Mouse (Mus musculus) C2C12 (cell line): ENCODE measurements around the gene Tmem14c. TPM values are rescaled to one million over a fixed set of nuclear protein-coding genes. Genes with fewer than 3 reads are reported as not detected.

Source experiments
- H3K27me3 ChIP-seq: one replicate; pipeline ENCODE4 v1.6.1; 2011; ENCODE audit not compliant: control insufficient read depth, insufficient read depth, insufficient read length
- H3K36me3 ChIP-seq: one replicate; pipeline ENCODE4 v1.6.1; 2011; ENCODE audit not compliant: control insufficient read depth, insufficient read depth
- H3K4me3 ChIP-seq: one replicate; pipeline ENCODE4 v1.5.1; 2011; ENCODE audit warnings: mild to moderate bottlenecking, control low read depth; ENCODE audit not compliant: poor library complexity, insufficient read depth, severe bottlenecking
- H3K79me2 ChIP-seq: one replicate; pipeline ENCODE4 v1.6.1; 2011; ENCODE audit not compliant: control insufficient read depth, insufficient read depth
- H3K79me3 ChIP-seq: one replicate; pipeline ENCODE4 v1.6.1; 2011; ENCODE audit warnings: low read depth, control low read depth
- H3ac ChIP-seq: one replicate; pipeline ENCODE3; 2011; ENCODE audit warnings: low read depth; ENCODE audit not compliant: control insufficient read depth, insufficient read length
- CEBPB ChIP-seq: IDR thresholded peaks from one replicate; pipeline ENCODE4 v1.6.1; 2011; ENCODE audit warnings: low read depth, mild to moderate bottlenecking, control low read depth, moderate library complexity
- CTCF ChIP-seq: IDR thresholded peaks from one replicate; pipeline ENCODE4 v1.5.1; 2011; ENCODE audit not compliant: control insufficient read depth, insufficient read depth, insufficient read length
- FOSL1 ChIP-seq: IDR thresholded peaks from one replicate; pipeline ENCODE4 v1.8.0; 2011; ENCODE audit warnings: mild to moderate bottlenecking, low read length; ENCODE audit not compliant: poor library complexity, insufficient read depth, severe bottlenecking
- MAX ChIP-seq: IDR thresholded peaks from one replicate; pipeline ENCODE4 v1.6.1; 2011; ENCODE audit warnings: mild to moderate bottlenecking, control low read depth
- MYOD1 ChIP-seq: IDR thresholded peaks from one replicate; pipeline ENCODE4 v1.6.1; 2011; ENCODE audit warnings: low read depth; ENCODE audit not compliant: control insufficient read depth, insufficient read length
- MYOG ChIP-seq: IDR thresholded peaks from one replicate; pipeline ENCODE4 v1.6.1; 2011; ENCODE audit not compliant: control insufficient read depth, insufficient read length; ENCODE audit errors: extremely low read depth
- USF1 ChIP-seq: IDR thresholded peaks from one replicate; pipeline ENCODE4 v1.6.1; 2011; ENCODE audit warnings: low read depth, mild to moderate bottlenecking, control low read depth, moderate library complexity
- polyA plus RNA-seq: library from polyadenylated mRNA; unstranded; fragments of >200 nt; fragmentation: generic; extraction: Trizol; gene quantifications from one replicate; pipeline ENCODE4 v1.2.1, GENCODE M21; 2012; ENCODE audit warnings: missing spikeins

Gene Tmem14c
- polyA plus RNA-seq, 1 experiment = 203 TPM

DNA sequence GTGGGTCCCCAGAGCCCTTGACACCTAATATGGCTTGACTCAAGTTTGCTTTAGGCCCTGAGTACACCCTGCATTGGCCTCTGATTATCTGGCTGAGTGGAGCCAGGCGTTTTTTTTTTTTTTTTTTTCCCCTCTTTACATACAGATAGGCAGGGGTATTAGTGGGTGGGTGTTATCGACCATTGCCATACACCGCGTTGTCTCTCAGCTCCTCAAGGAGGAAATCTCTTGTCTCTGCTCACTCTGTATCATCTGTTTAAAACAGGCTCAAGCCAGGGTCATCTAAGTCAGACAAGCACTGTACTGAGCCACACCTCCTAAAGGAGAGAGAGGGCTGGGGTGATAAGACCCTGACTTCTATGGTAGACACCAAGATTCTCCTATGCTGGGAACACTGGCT lies 1.7 kb downstream of the Tmem14c start:
- Histone ChIP-seq H3K36me3 (peaks cover 38% of the 10 kb centered on the region), H3K27me3 (no peaks in the 10 kb centered on the region), H3K79me2 (peaks cover 28% of the 10 kb centered on the region), H3K4me3 (no peak overlapping the region), H3K79me3 (peaks cover 14% of the 10 kb centered on the region), H3ac (no peak overlapping the region)
- TF ChIP-seq MAX = no peak
- no peak for TF ChIP-seq CEBPB
- no peak for TF ChIP-seq MYOD1

DNA sequence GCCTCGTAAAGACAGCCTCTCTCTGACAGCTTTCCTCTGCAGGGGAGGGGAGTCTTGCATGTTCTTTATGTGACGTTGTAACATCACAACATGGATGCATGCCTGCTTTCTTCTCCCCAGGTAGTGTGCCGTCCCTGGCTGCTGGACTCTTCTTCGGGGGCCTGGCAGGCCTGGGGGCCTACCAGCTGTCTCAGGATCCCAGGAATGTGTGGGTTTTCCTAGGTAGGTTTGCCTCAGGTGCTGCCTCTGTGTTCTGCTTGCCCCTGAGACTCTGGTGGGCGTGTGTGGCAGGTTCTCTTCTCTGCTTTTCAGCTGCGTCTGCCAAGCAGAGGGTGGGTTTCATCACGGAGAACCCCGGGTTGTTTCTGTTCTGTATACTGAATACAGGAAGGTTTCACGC lies 2.1 kb downstream of the Tmem14c start:
- Histone ChIP-seq H3K27me3 (no peaks in the 10 kb centered on the region), H3K79me3 (peaks cover 14% of the 10 kb centered on the region), H3K4me3 (no peak overlapping the region), H3K79me2 (peaks cover 28% of the 10 kb centered on the region), H3K36me3 (peaks cover 34% of the 10 kb centered on the region), H3ac (no peak overlapping the region)
- no peak for TF ChIP-seq FOSL1
- no peak for TF ChIP-seq CTCF
- TF ChIP-seq MYOG = no peak
- no peak for TF ChIP-seq CEBPB
- TF ChIP-seq MAX = no peak
- TF ChIP-seq USF1 = no peak
- no peak for TF ChIP-seq MYOD1

DNA sequence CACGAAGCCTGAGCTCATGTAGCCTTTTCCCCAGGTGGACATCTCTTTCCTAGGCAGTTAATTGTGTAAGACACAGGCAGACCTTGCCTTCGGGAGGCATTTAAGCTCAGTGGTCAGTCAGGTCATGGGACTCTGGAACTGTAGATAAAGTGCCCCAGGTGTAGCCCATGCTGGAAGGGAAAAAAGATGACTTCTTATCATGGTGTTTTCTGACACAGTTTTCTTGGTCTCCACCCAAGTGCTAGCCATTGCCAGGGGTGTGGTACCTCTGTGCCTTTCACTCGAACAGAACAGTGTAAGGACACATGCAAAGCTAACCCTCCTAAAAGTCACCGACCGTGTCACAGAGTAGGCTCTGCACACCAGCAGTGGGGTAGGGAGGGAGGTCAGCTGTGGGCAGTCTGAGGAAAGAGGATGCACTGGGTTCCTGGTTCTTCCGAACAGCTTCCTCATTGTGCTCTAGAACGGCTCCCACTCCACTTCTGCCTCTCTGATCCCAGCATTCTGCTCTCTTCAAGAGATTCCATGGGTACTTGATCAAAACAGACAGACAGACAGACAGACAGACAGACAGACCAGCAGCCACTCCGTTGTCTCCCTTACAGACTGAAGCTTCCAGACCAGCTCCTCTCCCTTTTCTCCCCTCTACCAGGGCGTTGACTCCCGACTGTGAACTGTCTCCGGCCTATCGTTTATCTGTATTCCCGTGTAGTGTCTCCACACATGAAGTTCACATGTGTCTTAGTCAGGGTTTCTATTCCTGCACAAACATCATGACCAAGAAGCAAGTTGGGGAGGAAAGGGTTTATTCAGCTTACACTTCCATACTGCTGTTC lies 2.9 kb downstream of the Tmem14c start:
- Histone ChIP-seq H3ac (no peak overlapping the region), H3K79me2 (peaks cover 28% of the 10 kb centered on the region), H3K27me3 (no peaks in the 10 kb centered on the region), H3K79me3 (peaks cover 14% of the 10 kb centered on the region), H3K4me3 (no peak overlapping the region), H3K36me3 (peaks cover 33% of the 10 kb centered on the region)
- no peak for TF ChIP-seq CEBPB
- no peak for TF ChIP-seq MYOD1
- TF ChIP-seq USF1 = no peak
- no peak for TF ChIP-seq FOSL1
- no peak for TF ChIP-seq MYOG
- no peak for TF ChIP-seq CTCF
- TF ChIP-seq MAX = no peak

DNA sequence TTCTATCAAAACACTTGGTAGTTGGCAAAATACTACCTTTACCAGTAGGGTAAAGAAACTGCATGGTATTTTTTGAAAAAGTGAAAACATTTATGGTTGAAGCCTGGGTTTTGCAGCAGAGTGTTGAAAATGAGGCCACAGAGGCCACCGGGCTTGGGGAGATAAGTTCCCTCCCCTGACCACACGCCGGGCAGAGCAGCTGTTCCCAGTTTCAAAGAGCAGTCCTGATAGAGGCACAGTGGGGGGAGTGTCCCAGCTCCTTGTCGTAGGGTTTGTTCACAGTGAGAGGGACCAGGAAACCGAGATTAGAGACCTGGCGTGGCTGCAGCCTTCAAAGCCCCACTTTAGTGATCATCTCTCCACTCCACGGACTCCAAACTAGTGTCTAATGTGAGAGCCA lies 4.4 kb downstream of the Tmem14c start:
- Histone ChIP-seq H3K79me3 (peaks cover 14% of the 10 kb centered on the region), H3ac (no peak overlapping the region), H3K79me2 (peaks cover 28% of the 10 kb centered on the region), H3K36me3 (peaks cover 29% of the 10 kb centered on the region), H3K27me3 (no peaks in the 10 kb centered on the region), H3K4me3 (no peak overlapping the region)
- no peak for TF ChIP-seq CEBPB
- TF ChIP-seq MYOD1 = no peak
- TF ChIP-seq FOSL1 = no peak
- TF ChIP-seq USF1 = no peak
- TF ChIP-seq MAX = no peak
- TF ChIP-seq CTCF = no peak
- TF ChIP-seq MYOG = no peak

DNA sequence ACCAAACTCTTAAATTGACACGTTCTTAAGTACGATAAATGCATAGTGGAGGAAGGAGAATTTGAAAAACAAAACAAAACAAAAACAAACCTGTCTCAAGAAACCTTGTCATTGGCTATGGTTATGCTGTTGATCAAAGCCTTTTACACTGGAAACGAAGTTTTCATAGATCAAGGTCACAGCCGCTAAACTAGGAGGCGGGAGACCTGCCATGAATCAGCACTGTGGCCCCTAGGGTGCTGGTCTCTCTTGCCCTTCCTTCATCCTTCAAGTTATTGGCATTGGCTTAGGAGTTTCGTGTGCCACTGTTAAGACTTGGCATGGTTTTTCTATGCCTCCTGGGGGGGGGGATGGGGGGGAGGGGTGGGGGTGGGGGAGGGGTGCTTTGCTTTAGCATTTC lies 5.5 kb downstream of the Tmem14c start:
- Histone ChIP-seq H3K79me2 (peaks cover 24% of the 10 kb centered on the region), H3K36me3 (peaks cover 29% of the 10 kb centered on the region), H3K27me3 (no peaks in the 10 kb centered on the region), H3K4me3 (no peak overlapping the region), H3ac (no peak overlapping the region), H3K79me3 (peaks cover 11% of the 10 kb centered on the region)
- TF ChIP-seq CTCF (no peak), USF1 (no peak), MYOD1 (no peak), MYOG (no peak), FOSL1 (no peak), MAX (no peak), CEBPB (no peak)

DNA sequence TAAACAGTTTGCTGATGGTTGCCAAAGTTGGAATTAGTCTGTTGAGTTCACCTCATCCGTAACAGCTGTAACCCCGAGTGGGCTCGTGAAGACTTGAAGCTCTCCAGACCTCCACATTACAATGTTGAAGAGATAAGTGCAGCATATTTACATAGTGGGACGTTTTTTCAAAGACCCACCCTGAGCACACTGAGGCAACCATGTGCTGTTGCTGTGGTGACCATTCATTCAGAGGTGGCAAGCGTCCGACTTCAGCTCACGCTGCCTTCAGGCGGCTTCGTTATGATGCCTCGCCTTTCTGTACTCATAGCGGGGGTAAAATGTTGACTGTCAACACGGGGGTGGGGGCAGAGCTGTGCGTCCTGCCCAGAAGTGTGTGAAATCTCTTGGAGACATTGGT lies 6.0 kb downstream of the Tmem14c start:
- Histone ChIP-seq H3K4me3 (no peak overlapping the region), H3K27me3 (no peaks in the 10 kb centered on the region), H3K79me3 (peaks cover 6% of the 10 kb centered on the region), H3ac (no peak overlapping the region), H3K79me2 (peaks cover 19% of the 10 kb centered on the region), H3K36me3 (peaks cover 29% of the 10 kb centered on the region)
- no peak for TF ChIP-seq USF1
- no peak for TF ChIP-seq MAX
- TF ChIP-seq CTCF = no peak
- no peak for TF ChIP-seq FOSL1
- no peak for TF ChIP-seq CEBPB
- TF ChIP-seq MYOD1 = no peak
- TF ChIP-seq MYOG = no peak
